Mouse (Mus musculus) inflammation-experienced regulatory T-cells, adult 16 weeks (primary cell): ENCODE measurements around the gene Dio2. TPM values are rescaled to one million over a fixed set of nuclear protein-coding genes. Genes with fewer than 3 reads are reported as not detected.

Experiments used
- polyA plus RNA-seq: library from polyadenylated mRNA; unstranded; fragments of 100-300 nt; shearing (Covaris generic); gene quantifications from one replicate; pipeline ENCODE4 v1.2.1, GENCODE M21; 2017

Dio2 gene
- polyA plus RNA-seq: not detected

GRCm38 (mm10) chr12:90738388-90739223 lies at the start of gene Dio2:
Gene Dio2, minus strand, starts transcription at chr12:90738438.

